Mouse (Mus musculus): ENCODE results near the gene B4galt4.

DNA sequence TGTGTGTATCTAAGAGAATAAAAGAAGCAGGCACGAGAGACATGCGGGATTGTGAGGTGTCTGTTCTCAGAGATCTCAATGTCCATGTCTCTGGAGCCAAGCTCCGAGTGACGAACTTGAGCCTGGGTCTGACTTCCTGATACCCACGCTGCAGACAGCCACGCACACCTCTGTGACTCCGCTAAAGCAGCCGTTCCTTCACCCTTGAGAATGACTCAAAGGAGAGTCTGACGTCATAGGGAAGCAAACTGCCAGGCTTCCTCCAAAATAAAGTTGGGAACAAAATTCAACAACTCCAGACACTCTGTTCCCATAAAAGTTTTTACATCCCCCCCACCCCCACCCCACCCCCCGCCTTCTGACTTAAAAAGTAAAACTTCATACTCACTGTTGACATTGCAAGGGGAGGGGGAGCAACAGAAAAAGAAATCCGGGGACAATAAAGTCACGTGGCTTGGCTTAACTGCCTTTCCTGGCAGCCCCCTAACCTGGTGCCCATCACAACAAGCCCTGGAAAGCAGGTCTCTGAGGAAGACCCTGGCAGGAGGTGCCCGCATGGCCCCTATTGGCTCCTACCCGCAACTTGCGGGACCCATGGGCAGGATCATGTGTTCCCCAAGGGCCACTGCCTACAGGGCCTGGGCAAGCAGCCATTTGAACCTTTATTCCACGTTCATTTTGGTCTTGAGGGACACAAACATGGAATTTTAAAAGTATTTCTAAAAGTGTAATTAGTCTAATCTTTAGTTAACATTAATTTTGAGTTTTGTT, 41.5 kb upstream of the B4galt4 start:
- no peak for TF ChIP-seq GATA1 (IDR thresholded peaks at IDR 0.05; ENCODE audit: borderline replicate concordance, low read length)
- no peak for TF ChIP-seq CTCF (IDR thresholded peaks at IDR 0.05; ENCODE audit: low read depth, low read length)
- TF ChIP-seq TAL1 (conservative IDR thresholded peaks at IDR 0.05; ENCODE audit: low read depth, low read length): no peak
- TF ChIP-seq POLR2AphosphoS5 (IDR thresholded peaks at IDR 0.05; ENCODE audit: insufficient replicate concordance, low read depth, low read length): no peak
- no peak for TF ChIP-seq GATA2 (IDR thresholded peaks at IDR 0.05; ENCODE audit: borderline replicate concordance, low read depth, low read length)
